Mouse (Mus musculus): ENCODE results near the gene Nr2c2. TPM values are rescaled to one million over a fixed set of nuclear protein-coding genes. Genes with fewer than 3 reads are reported as not detected.
A peak's percentile ranks its signal among the peaks of the same experiment; 100 is the strongest.

Gene Nr2c2
- polyA plus RNA-seq, 1 experiment, result 28.2 TPM

- no peak for TF ChIP-seq POLR2A (IDR thresholded peaks at IDR 0.05; ENCODE audit: borderline replicate concordance, low read depth, low read length)
- no peak for TF ChIP-seq CTCF (IDR thresholded peaks at IDR 0.05; ENCODE audit: low read depth, low read length)
- Histone ChIP-seq H3K4me1 (ENCODE audit: control insufficient read depth, insufficient read depth, low read length) (no peaks in the 10 kb centered on the region), H3K4me3 (ENCODE audit: insufficient read depth, low read length) (no peak overlapping the region), H3K27ac (ENCODE audit: insufficient read depth, low read depth, low read length) (no peak overlapping the region)
Observed at GRCm38 (mm10) chr6:92158801-92159200, 67.6 kb downstream of the Nr2c2 start.

GRCm38 (mm10) chr6:92162724-92163123 is 71.5 kb downstream of the Nr2c2 start:
- TF ChIP-seq POLR2A (IDR thresholded peaks at IDR 0.05; ENCODE audit: borderline replicate concordance, low read depth, low read length) (no peak), CTCF (IDR thresholded peaks at IDR 0.05; ENCODE audit: low read depth, low read length) (no peak)
- Histone ChIP-seq H3K4me1 (ENCODE audit: control insufficient read depth, insufficient read depth, low read length) (no peaks in the 10 kb centered on the region), H3K4me3 (ENCODE audit: insufficient read depth, low read length) (no peak overlapping the region), H3K27ac (ENCODE audit: insufficient read depth, low read depth, low read length) (no peak overlapping the region)

- no peak overlapping the region for H3K4me3 ChIP-seq (ENCODE audit: insufficient read depth, low read length)
- TF ChIP-seq POLR2A (IDR thresholded peaks at IDR 0.05; ENCODE audit: borderline replicate concordance, low read depth, low read length) (no peak), CTCF (IDR thresholded peaks at IDR 0.05; ENCODE audit: low read depth, low read length) (no peak)
- H3K27ac ChIP-seq (ENCODE audit: insufficient read depth, low read depth, low read length), result no peak overlapping the region
- peaks cover 1% of the 10 kb centered on the region; the same call in 1 of the 2 replicates for H3K4me1 ChIP-seq (ENCODE audit: control insufficient read depth, insufficient read depth, low read length)
Observed at GRCm38 (mm10) chr6:92176450-92176849, 85.3 kb downstream of the Nr2c2 start.

GRCm38 (mm10) chr6:92183621-92184131 is 92.5 kb downstream of the Nr2c2 start, which contains the start of gene Mrps25:
Mrps25 (minus strand) TSS chr6:92184033.
- H3K4me3 ChIP-seq (ENCODE audit: insufficient read depth, low read length), result peak within 1 kb of the TSS; percentile 84
- TF ChIP-seq CTCF (IDR thresholded peaks at IDR 0.05; ENCODE audit: low read depth, low read length) (no peak), POLR2A (IDR thresholded peaks at IDR 0.05; ENCODE audit: borderline replicate concordance, low read depth, low read length) (no peak)
- H3K4me1 ChIP-seq (ENCODE audit: control insufficient read depth, insufficient read depth, low read length), result peaks cover 9% of the 10 kb centered on the region; the same call in 1 of the 2 replicates
- no peak within 1 kb of the TSS for H3K27ac ChIP-seq (ENCODE audit: insufficient read depth, low read depth, low read length)

GRCm38 (mm10) chr6:92184178-92184577 is 93.0 kb downstream of the Nr2c2 start:
- H3K27ac ChIP-seq (ENCODE audit: insufficient read depth, low read depth, low read length), result no peak overlapping the region
- TF ChIP-seq POLR2A (IDR thresholded peaks at IDR 0.05; ENCODE audit: borderline replicate concordance, low read depth, low read length) (no peak), CTCF (IDR thresholded peaks at IDR 0.05; ENCODE audit: low read depth, low read length) (peak; percentile 15; the same call in 1 of the 2 replicates)
- peaks cover 9% of the 10 kb centered on the region; the same call in 1 of the 2 replicates for H3K4me1 ChIP-seq (ENCODE audit: control insufficient read depth, insufficient read depth, low read length)
- peak overlapping the region; percentile 84 for H3K4me3 ChIP-seq (ENCODE audit: insufficient read depth, low read length)

- TF ChIP-seq CTCF (IDR thresholded peaks at IDR 0.05; ENCODE audit: low read depth, low read length) (no peak), POLR2A (IDR thresholded peaks at IDR 0.05; ENCODE audit: borderline replicate concordance, low read depth, low read length) (no peak)
- peak overlapping the region; percentile 36 for H3K27ac ChIP-seq (ENCODE audit: insufficient read depth, low read depth, low read length)
- peaks cover 24% of the 10 kb centered on the region for H3K4me1 ChIP-seq (ENCODE audit: control insufficient read depth, insufficient read depth, low read length)
- no peak overlapping the region for H3K4me3 ChIP-seq (ENCODE audit: insufficient read depth, low read length)
Observed at GRCm38 (mm10) chr6:92199414-92199813, 108.2 kb downstream of the Nr2c2 start.

GRCm38 (mm10) chr6:92214055-92214772 is 123.0 kb downstream of the Nr2c2 start:
- TF ChIP-seq POLR2A (IDR thresholded peaks at IDR 0.05; ENCODE audit: borderline replicate concordance, low read depth, low read length) (no peak), CTCF (IDR thresholded peaks at IDR 0.05; ENCODE audit: low read depth, low read length) (no peak)
- H3K4me1 ChIP-seq (ENCODE audit: control insufficient read depth, insufficient read depth, low read length), result peaks cover 23% of the 10 kb centered on the region

GRCm38 (mm10) chr6:92214773-92215449 is 123.7 kb downstream of the Nr2c2 start, which contains the start of gene Rbsn:
Rbsn (minus strand) TSS chr6:92214925.
- Histone ChIP-seq H3K4me1 (ENCODE audit: control insufficient read depth, insufficient read depth, low read length) (peaks cover 18% of the 10 kb centered on the region), H3K27ac (ENCODE audit: insufficient read depth, low read depth, low read length) (peak within 1 kb of the TSS; percentile 49), H3K4me3 (ENCODE audit: insufficient read depth, low read length) (peak within 1 kb of the TSS; percentile 66)
- 0 out of 2 replicates have a peak, but pooled peaks have one; percentile 51 for TF ChIP-seq POLR2A (IDR thresholded peaks at IDR 0.05; ENCODE audit: borderline replicate concordance, low read depth, low read length)
- TF ChIP-seq CTCF (IDR thresholded peaks at IDR 0.05; ENCODE audit: low read depth, low read length), result no peak

More at GRCm38 (mm10) chr6:92214055-92214772, 123.0 kb downstream of the Nr2c2 start:
- H3K27ac ChIP-seq (ENCODE audit: insufficient read depth, low read depth, low read length), result peak overlapping the region; percentile 49
- H3K4me3 ChIP-seq (ENCODE audit: insufficient read depth, low read length), result peak overlapping the region; percentile 66

- Histone ChIP-seq H3K4me3 (ENCODE audit: insufficient read depth, low read length) (no peak overlapping the region), H3K4me1 (ENCODE audit: control insufficient read depth, insufficient read depth, low read length) (peaks cover 4% of the 10 kb centered on the region; the same call in 1 of the 2 replicates), H3K27ac (ENCODE audit: insufficient read depth, low read depth, low read length) (no peak overlapping the region)
- no peak for TF ChIP-seq POLR2A (IDR thresholded peaks at IDR 0.05; ENCODE audit: borderline replicate concordance, low read depth, low read length)
- peak; percentile 51; the same call in 1 of the 2 replicates for TF ChIP-seq CTCF (IDR thresholded peaks at IDR 0.05; ENCODE audit: low read depth, low read length)
Observed at GRCm38 (mm10) chr6:92219445-92219844, 128.3 kb downstream of the Nr2c2 start.
